In genomic region chr17:25064351-25064750, GRCm38 (mm10) we compare ENCODE assay signal across 9 mouse cellular contexts. TPM values are rescaled to one million over a fixed set of nuclear protein-coding genes. Genes with fewer than 3 reads are reported as not detected.
A peak's percentile ranks its signal among the peaks of the same experiment; 100 is the strongest.
DNase-seq lines count a peak whose midpoint lies in the region; ATAC-seq and TF ChIP-seq lines count a peak whose summit lies in the region.
"Had no signal": no experiment of that assay in that cellular context is flagged by ENCODE, and none has a peak within 500 bp of the region (broad histone marks: within the 10 kb centered on the region; RNA-seq: fewer than 3 reads in every experiment).

No protein-coding gene starts in this region.

- H3K9ac ChIP-seq in kidney, embryonic 14.5 days (ENCODE audit: low read depth, low read length): no peak overlapping the region
- H3K9ac ChIP-seq in lung, embryonic 14.5 days: no peak overlapping the region

- H3K27ac ChIP-seq in kidney, embryonic 14.5 days (ENCODE audit: low read depth, low read length): no peak overlapping the region; the same call in 1 of the 2 replicates
- H3K27ac ChIP-seq in gastrocnemius, adult 2 months: peak overlapping the region; percentile 89
- peak overlapping the region; percentile 37; the same call in 1 of the 2 replicates for H3K27ac ChIP-seq in lung, embryonic 14.5 days (ENCODE audit: low read depth)

- H3K4me3 ChIP-seq in kidney, embryonic 14.5 days (ENCODE audit: low read length): no peak overlapping the region
- H3K4me3 ChIP-seq in gastrocnemius, adult 2 months: peak overlapping the region; percentile 54
- H3K4me3 ChIP-seq in lung, embryonic 14.5 days (ENCODE audit: low read depth, low read length): no peak overlapping the region

- H3K9me3 ChIP-seq in kidney, embryonic 14.5 days (ENCODE audit: control insufficient read depth, low read length): no peaks in the 10 kb centered on the region
- H3K9me3 ChIP-seq in lung, embryonic 14.5 days (ENCODE audit: low read depth, low read length): no peaks in the 10 kb centered on the region

- H3K36me3 ChIP-seq in kidney, embryonic 14.5 days (ENCODE audit: control insufficient read depth, insufficient read depth, low read length): peaks cover 28% of the 10 kb centered on the region; the same call in 1 of the 2 replicates
- H3K36me3 ChIP-seq in lung, embryonic 14.5 days (ENCODE audit: insufficient read depth): peaks cover 72% of the 10 kb centered on the region

- no peaks in the 10 kb centered on the region for H3K4me1 ChIP-seq in kidney, embryonic 14.5 days (ENCODE audit: control insufficient read depth, insufficient read depth, low read length)
- peaks cover 7% of the 10 kb centered on the region; the same call in 1 of the 2 replicates for H3K4me1 ChIP-seq in lung, embryonic 14.5 days (ENCODE audit: insufficient read depth)

- 75% methylated on average over 9 of the region's 9 CpGs for WGBS in kidney, embryonic 14.5 days
- 43% methylated on average over 9 of the region's 9 CpGs for WGBS in lung, embryonic 14.5 days

- TF ChIP-seq CTCF in gastrocnemius, adult 2 months (IDR thresholded peaks at IDR 0.05): peak; percentile 4; the same call in 1 of the 2 replicates
- TF ChIP-seq CTCF in lung, embryonic 14.5 days (IDR thresholded peaks at IDR 0.05; ENCODE audit: low read depth): 0 out of 2 replicates have a peak, but pooled peaks have one; percentile 7

- peak; percentile 72 for DNase-seq in kidney, adult 11 months
- DNase-seq in gastrocnemius, adult 2 months: peak; percentile 74
- peak; percentile 72 to 77 for DNase-seq in heart, postnatal 36 days
- DNase-seq in lung, embryonic 14.5 days: peak; percentile 66
- DNase-seq in cerebellum, postnatal 36 days: no peak
- no peak for DNase-seq in left cerebral cortex, adult 11 months (ENCODE audit: low spot score)
- DNase-seq in left cerebral cortex, adult 8-10 months (ENCODE audit: low spot score in 2 of 2): no peak

- H3K27me3 ChIP-seq in kidney, embryonic 14.5 days (ENCODE audit: control insufficient read depth, insufficient read depth, low read length): no peaks in the 10 kb centered on the region
- no peaks in the 10 kb centered on the region for H3K27me3 ChIP-seq in lung, embryonic 14.5 days (ENCODE audit: insufficient read depth, low read length)

- H3K4me2 ChIP-seq in kidney, embryonic 14.5 days (replicated peaks; ENCODE audit: low read depth, low read length): no peak overlapping the region
- H3K4me2 ChIP-seq in lung, embryonic 14.5 days: no peak overlapping the region

- ATAC-seq in kidney, embryonic 14.5 days (ENCODE audit: low FRiP score, low TSS enrichment): no peak
- peak; percentile 67; the same call in 1 of the 2 replicates for ATAC-seq in lung, embryonic 14.5 days (ENCODE audit: insufficient read depth)

- intact Hi-C loops in gastrocnemius, adult 2 months (cut with DNase I): no loop called here
- intact Hi-C loops in heart, postnatal 36 days (cut with DNase I): loop anchor here (1.0 to 5.0 kb wide), 2 partner anchors 14 to 47 kb away; partner anchors contain the start of genes Cramp1l and Ift140

RNA-seq across cellular contexts. Expression of gene Tmem204, which starts 19.0 kb away (rescaled TPM):
- polyA plus RNA-seq in kidney, embryonic 14.5 days (2014; fragmentation: Nextera tagmentation; extraction: Ambion mirVana): 15.9 and 18.4 TPM in 2 replicates
- total RNA-seq in gastrocnemius, adult 2 months (2021): 10 to 100 TPM in 1 of 2 experiments, 1 to 10 TPM in 1; 8.3 to 21.5 TPM
- 10 to 100 TPM; 34.5 to 36.7 TPM for total RNA-seq in heart, postnatal 36 days (2021)
- polyA plus RNA-seq in lung, embryonic 14.5 days (2014; fragmentation: Nextera tagmentation; extraction: Ambion mirVana): 65.2 and 67.1 TPM in 2 replicates
- 10 to 100 TPM in 3 of 4 experiments, 1 to 10 TPM in 1; 7.5 to 11.2 (median 10.6) TPM for total RNA-seq in left cerebral cortex, adult 8-10 months (2022)

RNA-seq across cellular contexts. Expression of gene Ift140, which starts 48.5 kb away (rescaled TPM):
- 15.5 and 23.6 TPM in 2 replicates for polyA plus RNA-seq in kidney, embryonic 14.5 days (2014; fragmentation: Nextera tagmentation; extraction: Ambion mirVana)
- 1 to 10 TPM; 2.8 to 2.9 TPM for total RNA-seq in gastrocnemius, adult 2 months (2021)
- total RNA-seq in heart, postnatal 36 days (2021): 1 to 10 TPM; 5.7 to 7.3 TPM
- polyA plus RNA-seq in lung, embryonic 14.5 days (2014; fragmentation: Nextera tagmentation; extraction: Ambion mirVana): 16.9 and 18.0 TPM in 2 replicates
- 10 to 100 TPM; 17.4 to 21.5 (median 20.3) TPM for total RNA-seq in left cerebral cortex, adult 8-10 months (2022)

RNA-seq across cellular contexts. Expression of gene Cramp1l, which starts 48.8 kb away (rescaled TPM):
- polyA plus RNA-seq in kidney, embryonic 14.5 days (2014; fragmentation: Nextera tagmentation; extraction: Ambion mirVana): 8.5 and 11.6 TPM in 2 replicates
- total RNA-seq in gastrocnemius, adult 2 months (2021): 1 to 10 TPM; 6.3 to 7.1 TPM
- total RNA-seq in heart, postnatal 36 days (2021): 10 to 100 TPM; 12.6 to 13.1 TPM
- polyA plus RNA-seq in lung, embryonic 14.5 days (2014; fragmentation: Nextera tagmentation; extraction: Ambion mirVana): 8.7 and 9.8 TPM in 2 replicates
- total RNA-seq in left cerebral cortex, adult 8-10 months (2022): 10 to 100 TPM; 25.7 to 28.9 (median 26.7) TPM

RNA-seq across cellular contexts. Expression of gene Telo2, which starts 51.4 kb away (rescaled TPM):
- polyA plus RNA-seq in kidney, embryonic 14.5 days (2014; fragmentation: Nextera tagmentation; extraction: Ambion mirVana): 34.9 and 44.8 TPM in 2 replicates
- total RNA-seq in gastrocnemius, adult 2 months (2021): 10 to 100 TPM in 1 of 2 experiments, 1 to 10 TPM in 1; 4.5 to 11.4 TPM
- total RNA-seq in heart, postnatal 36 days (2021): 10 to 100 TPM; 12.4 to 12.7 TPM
- 41.8 and 46.5 TPM in 2 replicates for polyA plus RNA-seq in lung, embryonic 14.5 days (2014; fragmentation: Nextera tagmentation; extraction: Ambion mirVana)
- total RNA-seq in left cerebral cortex, adult 8-10 months (2022): 10 to 100 TPM; 22.6 to 34.6 (median 28.6) TPM

RNA-seq across cellular contexts. Expression of gene Ptx4, which starts 56.2 kb away (rescaled TPM):
- polyA plus RNA-seq in kidney, embryonic 14.5 days (2014; fragmentation: Nextera tagmentation; extraction: Ambion mirVana): not detected in 2 replicates
- 1 to 10 TPM; 2.2 to 6.1 TPM for total RNA-seq in gastrocnemius, adult 2 months (2021)
- total RNA-seq in heart, postnatal 36 days (2021): 1 to 10 TPM; 4.2 to 6.7 TPM
- not detected in 2 replicates for polyA plus RNA-seq in lung, embryonic 14.5 days (2014; fragmentation: Nextera tagmentation; extraction: Ambion mirVana)
- under 1 TPM; 0.65 to 0.96 (median 0.75) TPM for total RNA-seq in left cerebral cortex, adult 8-10 months (2022)
- polyA plus RNA-seq: C2C12 had no signal

Comparison
In these comparisons a context has a peak if more than half of its experiments do, and no peak if none do; other contexts are left out.
1. DNase-seq: peak in kidney, adult 11 months (single experiment), gastrocnemius, adult 2 months (single experiment), heart, postnatal 36 days (2 of 2) and lung, embryonic 14.5 days (single experiment); none in cerebellum, postnatal 36 days (0 of 2), left cerebral cortex, adult 11 months (single experiment) and left cerebral cortex, adult 8-10 months (0 of 2).